Mouse (Mus musculus) forelimb bud, embryonic 11.5 days (tissue): ENCODE results near the gene Tpgs1.

Source experiments
- DNase-seq: peaks from one replicate; pipeline ENCODE4 v3.0.0-alpha.2; 2012; ENCODE audit warnings: low read depth, low spot score

The Tpgs1 gene

DNA sequence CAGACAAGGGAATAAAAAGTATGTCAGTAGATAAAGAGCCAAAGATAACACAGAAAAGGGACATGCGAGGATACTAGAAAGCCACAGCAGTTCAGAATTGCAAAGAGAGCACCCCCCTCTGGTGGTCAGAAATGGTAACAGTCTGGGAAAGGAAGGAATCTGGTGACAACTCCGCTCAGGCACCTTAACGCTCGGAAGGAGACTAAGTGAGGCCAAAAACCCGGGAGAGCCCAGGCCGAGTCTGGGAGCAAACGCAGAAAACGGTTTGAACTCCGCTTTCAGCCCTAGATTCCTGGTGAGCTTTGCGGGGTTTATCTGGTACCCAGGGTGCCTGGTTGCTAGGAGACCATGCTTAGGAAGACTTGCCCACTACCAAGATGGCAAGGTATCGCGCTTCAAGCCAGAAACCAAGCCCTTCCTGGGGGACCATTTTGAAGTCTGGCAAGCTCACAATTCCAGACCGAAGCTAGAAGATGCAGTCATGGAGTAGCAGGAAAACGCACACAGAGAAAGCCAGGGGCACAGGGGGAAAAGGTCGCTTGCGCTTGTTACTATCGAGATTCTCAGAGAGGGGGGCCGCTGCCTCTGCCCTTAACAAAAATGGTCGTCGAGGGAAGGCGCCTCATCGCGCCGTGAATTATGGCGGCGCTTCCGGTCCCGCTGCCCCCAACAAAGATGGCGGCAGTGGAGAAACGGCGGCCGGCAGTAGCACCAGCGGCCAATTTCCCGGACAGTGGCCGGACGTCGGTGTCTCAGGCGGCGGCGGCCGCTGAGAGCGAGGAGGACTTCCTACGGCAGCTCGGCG, at the start of gene Tpgs1:
TSS of gene Tpgs1 (plus strand) at position 599 of the 805 bp plus-strand sequence.
- peak; percentile 88 for DNase-seq

DNA sequence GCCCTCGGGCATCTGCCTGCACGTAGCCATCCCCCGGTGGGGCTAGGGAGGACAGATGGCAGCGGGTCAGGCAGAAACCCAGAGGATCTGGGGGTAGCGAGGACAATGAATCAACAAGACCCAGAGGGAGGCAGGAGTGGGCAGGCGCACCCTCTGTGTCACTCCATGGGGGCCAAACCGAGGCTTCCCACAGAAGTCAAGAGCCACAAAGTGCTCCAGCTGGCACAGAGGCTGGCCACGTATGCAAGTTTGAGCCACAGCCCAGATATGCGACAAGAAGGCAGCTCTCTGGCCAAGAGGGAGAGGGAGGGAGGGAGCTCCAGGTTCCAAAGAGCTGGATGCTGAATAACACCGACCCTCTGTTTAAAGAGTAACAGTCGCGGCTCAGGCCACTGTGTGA, 45.2 kb upstream of the Tpgs1 start:
- DNase-seq, result no peak

DNA sequence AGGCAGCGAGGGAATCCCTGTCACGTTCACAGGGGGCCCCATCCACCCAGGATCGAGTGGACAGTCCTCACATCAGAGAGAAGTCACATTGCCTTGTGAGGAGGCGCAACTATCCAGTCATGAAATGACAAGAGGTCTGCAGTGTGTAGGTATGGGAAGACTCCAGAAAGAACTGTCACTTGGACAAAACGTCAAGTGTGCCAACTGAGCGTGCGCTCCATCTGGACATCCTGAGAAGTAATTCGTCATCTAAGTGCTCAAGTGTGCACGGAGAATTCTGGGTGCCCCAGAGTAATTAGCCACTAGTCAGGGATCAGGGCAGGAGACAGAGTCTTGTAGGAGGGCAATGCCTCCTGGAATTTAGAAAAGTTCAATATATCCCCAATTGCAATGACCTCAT, 43.8 kb upstream of the Tpgs1 start:
- no peak for DNase-seq

DNA sequence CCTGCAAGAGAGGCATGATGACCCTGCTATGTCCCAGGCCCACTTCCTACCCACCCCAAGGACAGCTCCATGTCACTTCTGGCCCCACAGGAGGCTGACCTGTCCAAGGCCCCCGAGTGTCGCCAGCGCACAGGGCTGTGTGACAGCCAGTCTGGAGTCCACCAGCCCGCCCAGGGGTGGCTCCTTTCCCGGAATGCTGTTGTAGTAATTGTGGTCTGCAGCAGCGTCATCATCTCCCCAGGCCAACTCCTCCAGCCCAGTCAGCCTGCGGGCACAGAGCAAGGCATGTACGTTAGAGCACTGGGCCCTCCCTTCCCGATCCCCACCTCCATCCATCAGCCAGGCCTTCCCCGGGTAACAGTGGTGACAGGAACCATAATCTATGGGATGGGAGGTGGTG, 43.0 kb upstream of the Tpgs1 start:
- DNase-seq, result no peak

DNA sequence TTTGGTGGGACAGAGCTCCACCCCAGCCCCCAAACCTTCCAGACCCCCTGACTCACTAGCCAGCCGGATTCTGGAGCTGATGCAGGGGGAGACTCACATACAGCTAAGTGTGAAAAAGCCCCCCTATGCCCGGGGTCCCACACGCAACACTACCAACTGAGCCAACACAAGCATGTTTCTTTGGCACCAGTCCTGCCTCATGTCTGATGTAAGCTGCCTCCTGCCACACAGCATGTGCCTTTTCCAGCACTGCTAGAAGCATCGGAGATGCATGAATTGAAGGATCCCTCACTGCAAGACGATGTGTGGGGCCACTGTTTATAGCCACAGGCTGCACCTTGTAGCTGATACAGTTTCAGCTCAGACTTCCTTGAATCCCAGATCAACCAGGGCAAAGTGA, 40.8 kb upstream of the Tpgs1 start:
- DNase-seq, result no peak

DNA sequence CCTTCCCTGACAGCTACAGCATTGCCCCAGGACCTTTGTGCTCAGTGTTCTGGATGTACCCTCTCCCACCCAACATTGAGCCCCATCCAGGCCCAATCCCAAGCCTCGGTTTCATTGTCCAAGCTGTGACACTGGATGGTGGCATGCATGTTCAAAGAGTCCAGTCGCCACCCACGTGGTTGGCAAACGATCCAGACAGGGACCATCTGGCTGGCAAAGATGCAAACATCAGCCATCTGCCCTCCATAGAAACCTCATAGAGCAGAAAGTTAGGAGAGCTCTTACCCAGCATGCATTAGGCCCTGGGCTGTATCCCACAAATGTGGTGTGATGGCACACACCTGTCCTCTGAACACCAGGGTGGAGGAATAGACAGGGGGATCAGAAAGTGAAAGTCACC, 37.7 kb upstream of the Tpgs1 start:
- no peak for DNase-seq

DNA sequence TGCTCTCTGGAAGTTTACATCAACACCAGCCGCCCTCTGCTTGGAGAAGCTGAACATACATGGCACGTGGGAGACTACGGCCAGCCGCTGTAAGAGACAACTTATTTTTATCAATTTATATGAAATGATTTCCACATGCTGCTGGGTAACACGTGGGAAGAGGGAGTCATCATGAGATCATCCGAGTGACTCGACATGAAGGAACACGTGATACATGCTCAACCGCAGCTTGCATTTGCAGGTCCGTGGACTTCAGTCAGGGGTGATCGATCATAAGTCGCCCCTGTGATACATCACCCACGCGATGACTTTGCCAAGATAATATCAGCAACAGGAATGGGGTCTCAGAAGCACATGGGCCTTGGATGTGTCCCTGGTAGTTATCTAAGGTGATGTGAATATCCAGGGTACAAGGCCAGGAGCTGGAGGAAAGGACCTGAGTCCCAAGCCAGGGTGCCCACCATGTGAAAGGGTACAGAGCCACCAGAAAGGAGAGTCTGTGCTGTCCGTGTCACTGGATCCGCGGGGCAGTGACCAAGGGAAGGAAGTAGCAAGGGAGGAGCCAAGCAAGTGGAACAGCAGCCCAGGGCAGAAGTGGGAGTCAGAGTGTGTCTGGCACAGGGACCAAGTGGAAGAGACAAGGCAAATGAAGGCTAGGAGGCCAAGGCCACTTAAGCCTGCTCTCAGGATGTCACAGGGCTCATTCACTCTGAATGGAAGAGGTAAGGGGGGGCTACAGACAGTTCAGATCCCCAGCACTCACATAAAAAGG, 36.0 kb upstream of the Tpgs1 start:
- DNase-seq, result no peak

DNA sequence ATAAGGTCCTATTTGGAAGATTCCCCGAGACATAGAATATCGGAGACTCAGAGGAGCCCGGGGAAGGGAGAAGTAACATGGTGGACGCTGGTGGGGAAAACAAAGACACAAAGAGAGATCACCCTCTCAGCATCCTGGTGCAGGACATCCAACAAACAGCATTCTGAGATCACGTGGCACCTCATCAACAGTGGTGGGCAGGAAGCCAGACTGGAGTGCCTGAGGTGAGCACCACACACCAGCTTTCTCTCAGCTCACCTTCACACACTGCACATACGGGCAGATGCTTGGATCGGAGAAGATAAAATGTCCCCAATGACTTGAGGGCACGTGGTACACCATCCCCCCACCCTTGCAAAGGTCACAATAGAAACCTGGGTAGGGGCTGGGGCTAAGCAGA, 32.9 kb upstream of the Tpgs1 start:
- DNase-seq, result no peak

DNA sequence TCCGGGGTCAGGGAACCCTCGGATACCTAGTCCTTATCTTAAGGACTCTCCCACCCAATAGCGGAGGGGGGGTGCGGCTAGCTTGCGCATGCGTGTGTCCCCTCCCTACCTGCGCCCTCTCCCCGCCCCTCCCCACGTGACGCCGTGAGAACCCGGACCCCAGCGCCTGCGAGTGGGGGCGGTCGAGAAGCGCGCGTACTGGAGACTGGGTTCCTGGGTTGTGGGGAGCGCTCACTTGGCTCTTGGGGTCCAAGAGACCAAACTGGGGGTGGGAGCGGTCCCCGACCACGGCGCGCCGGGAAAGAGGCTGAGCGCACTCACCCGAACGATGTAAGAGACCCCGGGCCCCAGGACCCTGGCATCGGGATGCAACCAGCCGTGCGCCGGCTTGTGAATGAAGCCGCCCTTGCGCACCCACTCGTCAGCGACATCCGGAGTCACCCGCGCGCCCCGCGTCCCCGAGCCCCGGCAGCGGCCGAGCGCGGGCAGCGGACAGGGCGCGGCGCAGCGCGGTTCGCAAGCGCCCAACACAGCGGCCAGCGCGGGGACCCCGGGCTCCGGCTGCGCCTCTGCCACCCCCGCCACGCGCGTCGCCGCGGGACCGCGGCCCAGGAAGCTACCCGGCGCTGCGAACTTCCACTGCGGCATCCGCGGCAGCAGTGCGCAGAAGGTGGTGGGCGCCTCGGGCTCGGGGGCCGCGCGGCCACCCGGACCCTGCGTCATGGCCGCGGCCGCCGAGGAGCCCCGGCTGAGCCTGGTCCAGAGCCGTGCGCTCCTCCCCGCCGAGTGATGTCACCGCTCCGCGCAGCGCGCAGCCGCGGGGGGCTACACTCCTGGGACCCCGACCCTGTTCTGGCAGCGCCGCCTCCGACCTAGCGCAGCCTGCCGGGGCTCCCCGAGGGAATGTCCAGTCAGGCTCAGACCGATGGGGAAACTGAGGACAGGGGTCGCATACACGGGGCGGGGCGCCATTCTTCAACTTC, 31.8 kb upstream of the Tpgs1 start, which contains the start of gene Shc2:
TSS of gene Shc2 (minus strand) at position 791 of the 983 bp plus-strand sequence.
- DNase-seq, result peak; percentile 65

DNA sequence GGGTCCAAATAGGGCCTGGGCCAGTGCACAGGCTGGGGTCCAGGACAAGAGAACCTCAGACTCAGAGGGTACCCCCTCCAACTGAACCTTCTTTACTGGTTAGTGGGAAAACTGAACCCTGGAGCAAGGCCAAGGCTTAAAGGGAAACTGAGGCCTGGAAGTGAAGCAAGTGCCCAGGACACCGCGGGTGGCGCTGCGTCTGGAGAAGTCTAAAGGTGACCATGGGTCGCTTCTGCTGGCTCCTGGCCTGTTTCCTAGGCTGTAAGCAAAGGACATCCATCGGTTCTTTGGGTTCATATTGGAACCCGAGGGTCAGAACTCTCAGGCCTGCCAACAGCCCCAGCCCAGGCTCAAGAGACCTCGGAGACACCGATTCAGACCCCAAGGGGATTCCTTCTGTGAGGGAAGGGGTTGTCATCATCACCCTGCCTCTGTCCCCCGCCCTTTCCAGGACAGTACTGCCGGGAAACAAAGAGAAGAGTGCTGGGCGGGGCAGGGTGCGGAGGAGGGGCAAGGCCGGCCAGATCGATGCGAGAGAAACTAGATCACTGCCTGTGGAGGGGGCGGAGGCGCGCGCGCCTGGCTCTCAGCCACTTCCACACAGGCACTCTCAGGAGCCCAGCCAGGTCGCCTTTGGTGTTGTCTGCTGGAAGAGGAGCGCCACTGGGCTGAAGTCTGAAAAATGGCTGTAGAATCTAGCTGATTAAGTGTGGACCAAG, 30.5 kb upstream of the Tpgs1 start:
- no peak for DNase-seq

DNA sequence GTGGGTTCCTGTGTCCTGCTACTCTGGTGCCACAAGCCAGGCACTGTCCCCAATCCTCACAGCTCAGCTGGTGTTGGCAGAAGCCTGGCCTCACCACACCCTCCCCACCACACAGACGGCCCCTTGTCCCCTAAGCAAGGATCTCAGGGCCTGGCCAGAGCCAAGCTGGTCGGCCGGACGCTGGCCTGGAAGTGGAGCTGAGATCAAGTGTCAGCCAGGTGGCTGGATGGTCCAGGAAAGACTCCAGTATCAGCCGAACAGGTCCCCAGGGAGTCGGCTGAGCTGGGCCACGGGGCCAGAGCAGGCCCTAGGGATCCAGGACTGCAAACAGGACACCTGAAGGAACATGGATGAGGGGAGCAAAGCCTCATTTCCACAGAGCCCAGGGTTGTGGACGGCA, 23.5 kb upstream of the Tpgs1 start, which contains the start of gene Odf3l2:
TSS of gene Odf3l2 (minus strand) at position 28 of the 400 bp plus-strand sequence.
- no peak for DNase-seq

DNA sequence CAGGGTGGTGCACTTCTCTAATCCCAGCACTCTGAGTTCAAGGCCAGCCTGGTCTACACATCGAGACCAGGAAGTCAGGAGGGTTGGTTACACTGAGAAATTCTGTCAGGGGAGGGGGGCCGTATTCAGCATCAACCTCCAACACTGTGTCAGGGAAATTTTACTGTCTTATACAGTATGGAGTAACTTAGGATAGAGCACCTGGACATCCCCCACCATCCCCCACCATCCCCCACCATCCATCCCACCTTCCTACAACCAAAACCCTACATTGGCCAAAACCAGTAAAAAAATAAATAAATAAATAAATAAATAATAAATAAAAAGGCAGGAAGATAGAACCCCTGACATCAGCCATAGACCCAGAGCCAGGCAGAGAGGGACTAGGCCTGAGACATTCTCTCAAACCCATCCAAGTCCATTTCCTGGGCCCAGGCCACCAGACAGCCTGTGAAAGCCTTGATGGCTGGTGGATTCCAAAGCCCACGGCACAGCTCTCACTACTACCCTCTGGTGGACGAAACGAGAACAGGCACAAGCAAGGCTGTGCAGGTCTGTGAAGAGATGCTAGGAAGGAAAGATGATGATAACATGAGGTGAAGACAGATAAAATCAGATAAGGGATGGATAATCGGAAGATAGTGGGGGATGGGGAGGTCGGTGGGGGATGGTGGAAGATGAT, 20.0 kb upstream of the Tpgs1 start:
- DNase-seq, result peak; percentile 81

DNA sequence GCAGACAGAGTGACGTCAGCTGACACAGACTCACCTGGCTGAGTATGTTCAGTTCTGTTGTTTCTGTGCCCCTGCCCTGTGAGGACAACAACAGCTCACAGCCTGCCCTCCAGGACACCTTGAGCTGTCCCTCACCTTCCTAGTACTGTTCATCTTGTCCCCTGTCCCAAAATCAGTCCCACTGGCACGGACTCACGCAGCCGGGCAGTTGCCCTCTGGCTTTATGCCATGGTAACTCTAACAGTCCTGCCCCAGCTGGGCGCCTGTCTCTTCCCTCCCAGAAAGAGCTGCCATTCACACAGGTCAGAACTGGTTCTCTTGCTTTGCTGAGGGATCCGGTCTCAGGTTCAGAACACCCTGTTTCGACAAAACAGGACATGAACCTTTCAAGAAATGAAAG, 16.4 kb upstream of the Tpgs1 start:
- no peak for DNase-seq

DNA sequence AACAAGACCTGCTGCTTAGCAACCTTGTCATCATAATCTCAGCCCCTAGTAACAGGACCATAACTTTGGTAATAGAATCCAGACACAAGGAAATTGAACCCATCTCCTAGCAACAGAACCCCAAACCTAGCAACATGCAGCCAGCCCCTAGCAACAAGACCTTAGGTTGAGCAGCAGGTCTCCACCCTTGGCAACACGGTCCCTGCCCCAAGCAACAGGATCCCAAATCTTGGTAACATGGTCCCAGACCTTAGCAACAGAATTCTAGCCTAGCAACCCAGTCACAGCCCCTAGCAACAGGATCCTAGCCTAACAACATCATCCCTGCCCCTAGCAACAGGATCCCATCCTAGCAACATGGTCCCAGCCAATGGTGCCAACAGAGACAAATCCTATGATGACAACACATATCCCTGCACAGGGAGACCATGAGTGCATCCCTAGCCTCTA, 14.2 kb upstream of the Tpgs1 start:
- peak; percentile 89 for DNase-seq

DNA sequence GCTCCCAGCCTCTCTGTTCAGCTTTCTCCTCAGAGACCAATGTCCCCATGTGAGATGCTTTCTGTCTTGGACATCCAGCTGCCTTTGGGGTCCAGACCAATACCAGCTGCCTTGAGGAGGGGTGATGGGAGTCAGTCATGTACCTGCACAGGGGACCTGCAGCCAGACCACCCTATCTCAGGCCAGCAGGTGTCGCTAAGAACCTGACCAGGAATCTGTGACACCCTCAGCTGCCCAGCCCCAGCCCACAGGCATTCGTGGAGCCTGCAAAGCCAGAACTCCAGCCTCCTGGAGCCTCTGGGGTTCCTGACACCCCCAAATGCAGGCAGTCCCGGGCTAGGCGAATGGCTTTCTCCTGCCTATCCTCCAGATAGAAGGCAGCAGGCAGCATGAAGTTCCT, 10.3 kb upstream of the Tpgs1 start:
- DNase-seq, result no peak

DNA sequence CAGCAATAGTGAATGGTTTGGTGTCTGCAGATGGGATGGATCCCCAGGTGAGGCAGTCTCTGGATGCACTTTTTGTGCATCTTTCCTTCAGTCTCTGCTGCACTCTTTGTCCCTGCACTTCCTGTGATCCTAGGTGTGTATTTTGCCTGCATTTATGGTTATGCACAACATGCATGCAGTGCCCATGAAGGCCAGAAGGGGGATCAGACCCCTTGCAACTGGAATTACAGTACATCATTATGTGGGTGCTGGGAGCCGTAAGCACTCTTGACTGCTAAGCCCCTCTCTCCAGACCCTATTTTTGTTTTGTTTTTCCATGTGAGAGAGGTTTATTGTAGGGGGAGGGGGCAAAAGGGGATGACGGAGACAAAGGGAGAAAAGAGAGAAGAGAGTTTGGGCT, 8.9 kb upstream of the Tpgs1 start:
- DNase-seq, result no peak

DNA sequence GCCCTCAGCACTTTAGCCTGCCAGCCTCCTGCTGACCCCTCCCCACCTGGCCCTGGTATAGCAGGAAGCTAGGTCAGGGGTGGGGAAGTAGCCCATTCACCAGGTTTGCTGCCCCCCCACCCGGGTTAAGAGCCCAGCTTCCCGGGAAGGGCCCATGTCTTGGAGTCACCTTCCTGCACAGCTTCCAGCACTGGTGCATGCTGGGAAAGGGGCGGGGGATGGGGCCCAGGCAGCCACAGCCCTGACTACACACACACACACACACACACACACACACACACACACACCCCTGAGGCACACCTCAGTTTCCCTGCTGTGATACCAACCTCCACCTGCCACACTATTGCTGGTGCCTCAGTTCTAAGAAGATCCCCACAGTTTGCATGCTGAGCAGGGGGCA, 7.3 kb upstream of the Tpgs1 start:
- no peak for DNase-seq

DNA sequence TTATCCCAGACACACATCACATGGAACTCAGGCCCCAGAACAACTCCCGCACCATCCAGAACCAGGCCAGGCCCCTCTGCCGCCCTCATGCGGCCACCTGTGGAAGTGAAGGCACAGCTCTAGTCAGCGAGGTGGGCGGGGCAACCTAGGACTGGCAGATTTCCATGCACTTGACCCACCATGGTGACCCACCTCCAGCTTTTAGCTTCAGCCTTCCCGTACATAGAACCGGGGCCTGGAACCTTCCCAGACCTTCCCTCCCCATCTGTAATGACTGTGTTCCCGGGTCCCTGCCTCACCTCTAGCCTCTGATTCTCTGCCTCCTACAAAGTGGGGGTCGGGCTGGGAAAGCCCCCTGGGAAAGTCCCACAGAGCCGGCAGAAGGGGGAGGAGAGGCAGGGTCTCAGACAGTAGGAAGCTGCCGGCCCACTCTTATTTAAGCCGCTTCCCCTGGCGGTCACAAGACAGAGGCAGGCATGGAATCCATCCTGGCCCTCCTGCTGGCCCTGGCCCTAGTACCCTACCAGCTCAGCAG, 5.0 kb upstream of the Tpgs1 start, which contains the start of gene Madcam1:
TSS of gene Madcam1 (plus strand) at position 429 of the 535 bp plus-strand sequence.
- peak; percentile 80 for DNase-seq

DNA sequence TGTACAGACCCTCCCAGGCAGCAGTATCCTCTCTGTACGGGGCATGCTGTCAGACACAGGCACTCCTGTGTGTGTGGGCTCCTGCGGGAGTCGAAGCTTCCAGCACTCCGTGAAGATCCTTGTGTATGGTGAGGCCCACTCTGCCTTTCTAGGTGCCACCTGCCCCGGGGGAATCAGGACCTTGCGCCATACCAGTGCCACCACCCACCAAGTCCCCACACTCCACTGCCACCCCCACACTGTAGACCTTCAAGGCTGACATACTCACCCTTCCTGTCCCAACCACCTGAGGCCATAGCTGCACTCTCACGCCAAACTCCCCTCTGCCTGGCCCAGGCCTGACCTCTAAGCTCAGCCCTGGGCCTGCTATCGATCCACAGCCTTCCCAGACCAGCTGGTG, 4.1 kb upstream of the Tpgs1 start:
- DNase-seq, result no peak

DNA sequence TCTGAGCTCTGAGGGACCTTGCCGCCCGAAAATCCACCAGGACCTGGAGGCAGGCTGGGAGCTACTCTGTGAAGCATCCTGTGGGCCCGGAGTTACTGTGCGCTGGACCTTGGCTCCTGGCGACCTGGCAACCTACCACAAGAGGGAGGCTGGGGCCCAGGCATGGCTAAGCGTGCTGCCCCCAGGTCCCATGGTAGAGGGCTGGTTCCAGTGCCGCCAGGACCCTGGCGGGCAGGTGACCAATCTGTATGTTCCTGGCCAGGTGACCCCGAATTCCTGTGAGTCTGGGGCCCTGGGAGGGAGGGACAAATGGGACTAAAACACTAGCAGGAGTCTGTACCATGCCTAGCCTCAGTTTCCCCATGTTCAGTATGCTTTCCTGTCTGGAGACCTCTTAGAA, 2.7 kb upstream of the Tpgs1 start:
- DNase-seq, result no peak
